Mouse (Mus musculus): ENCODE results near the gene Gm13090.

GRCm38 (mm10) chr4:151127636-151128548, 38.5 kb downstream of the Gm13090 start:
- TF ChIP-seq CTCF (IDR thresholded peaks at IDR 0.05; ENCODE audit: low read depth, low read length), result no peak
- TF ChIP-seq EP300 (IDR thresholded peaks at IDR 0.05; ENCODE audit: insufficient read depth, low read depth, low read length), result no peak
- TF ChIP-seq POLR2A (IDR thresholded peaks at IDR 0.05; ENCODE audit: insufficient read depth, low read length), result no peak
